Mouse (Mus musculus) left cerebral cortex, postnatal 36 days (tissue): ENCODE data around the gene Map4. TPM values are rescaled to one million over a fixed set of nuclear protein-coding genes. Genes with fewer than 3 reads are reported as not detected.
"Not testable (repeated sequence)": the region's sequence is repeated elsewhere in the genome, so short reads cannot be mapped to it uniquely, and the experiment has no call there.

Source experiments
- DNase-seq, 2 experiments: peaks; one replicate each; pipeline ENCODE4 v3.0.0; 2021 to 2022; ENCODE audit warnings: low spot score in 2 of 2, mixed read lengths in 1 of 2
- intact Hi-C: fragments of 180-260 bp; cut with DNase I; formaldehyde crosslinking; loops from one replicate; pipeline ENCODE4 v1.15.1; 2025
- total RNA-seq, 2 experiments: library from RNA; stranded (reverse); gene quantifications; 2 replicates each; pipeline ENCODE4 v1.2.3; 2021

Map4 gene
- total RNA-seq, 2 experiments from 2014 or later: 353 to 398 TPM

- intact Hi-C loops: no loop called here
Observed at GRCm38 (mm10) chr9:110052951-110053304, 121.7 kb downstream of the Map4 start.

DNA sequence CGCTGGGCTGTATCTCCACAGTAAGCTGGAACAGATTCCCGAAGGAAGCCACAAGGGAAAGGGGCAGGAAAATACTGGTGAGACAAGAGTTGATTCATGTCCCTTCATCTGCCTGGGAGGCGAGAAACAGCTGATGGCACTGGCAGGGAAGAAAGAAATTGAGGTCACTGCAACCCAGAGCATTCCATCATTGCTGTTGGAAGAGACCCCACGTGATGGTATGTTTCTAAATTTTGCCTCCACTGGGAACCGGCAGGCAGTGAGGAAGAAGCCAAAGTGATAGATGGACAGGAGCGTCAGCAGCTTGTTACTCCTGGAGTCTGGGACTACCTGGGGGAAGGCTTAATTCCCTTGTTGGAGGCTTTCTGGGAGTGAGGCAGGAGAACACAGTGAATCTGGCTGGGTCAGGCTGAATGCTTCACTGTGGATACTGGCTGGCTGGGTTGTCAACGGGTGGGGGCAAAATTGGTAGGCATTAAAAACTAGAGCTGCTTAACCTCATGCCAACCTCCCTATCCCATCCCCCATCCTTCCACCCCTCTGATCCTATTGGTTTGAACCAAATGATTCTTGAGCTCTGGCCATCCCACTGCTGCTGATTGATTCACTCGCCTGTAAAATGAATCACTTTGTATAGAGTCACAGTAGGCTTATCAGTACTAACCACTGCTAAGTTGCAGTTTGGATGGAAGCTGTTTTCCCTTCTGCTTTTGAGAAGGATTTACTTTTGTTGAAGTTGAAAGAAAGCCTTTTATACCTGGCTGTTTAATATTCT, 122.2 kb downstream of the Map4 start:
- intact Hi-C loops: no loop called here

More at GRCm38 (mm10) chr9:110052951-110053304, 121.7 kb downstream of the Map4 start:
- DNase-seq: peak in 1 of 2 experiments; percentile 31

GRCm38 (mm10) chr9:110054080-110054421, 122.8 kb downstream of the Map4 start:
- intact Hi-C loops: no loop called here
- no peak for DNase-seq

More for the DNA sequence above, 122.2 kb downstream of the Map4 start:
- peak; percentile 56 to 60 for DNase-seq

- no peak for DNase-seq
- intact Hi-C loops: no loop called here
Observed at GRCm38 (mm10) chr9:110054781-110055180, 123.5 kb downstream of the Map4 start.

DNA sequence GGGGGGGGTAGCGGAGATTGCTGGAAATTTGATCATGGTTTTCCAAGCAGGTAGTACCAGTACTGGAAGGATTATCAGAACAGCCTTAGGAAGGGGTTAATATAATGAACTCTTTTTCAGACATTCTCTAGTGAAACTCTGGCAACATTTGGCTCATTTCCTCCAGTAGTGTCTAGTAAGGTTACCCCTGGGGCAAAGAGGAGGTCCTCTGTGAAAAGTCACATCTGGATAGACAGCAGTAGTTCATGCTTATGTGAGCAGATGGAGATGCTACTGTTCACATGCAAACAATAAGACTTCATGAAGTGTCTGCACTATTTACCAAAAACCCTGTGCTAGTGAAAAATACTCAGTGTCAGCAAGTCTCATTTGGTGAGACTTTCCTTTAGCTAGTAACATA, 125.9 kb downstream of the Map4 start:
- DNase-seq: no peak
- intact Hi-C loops: no loop called here

DNA sequence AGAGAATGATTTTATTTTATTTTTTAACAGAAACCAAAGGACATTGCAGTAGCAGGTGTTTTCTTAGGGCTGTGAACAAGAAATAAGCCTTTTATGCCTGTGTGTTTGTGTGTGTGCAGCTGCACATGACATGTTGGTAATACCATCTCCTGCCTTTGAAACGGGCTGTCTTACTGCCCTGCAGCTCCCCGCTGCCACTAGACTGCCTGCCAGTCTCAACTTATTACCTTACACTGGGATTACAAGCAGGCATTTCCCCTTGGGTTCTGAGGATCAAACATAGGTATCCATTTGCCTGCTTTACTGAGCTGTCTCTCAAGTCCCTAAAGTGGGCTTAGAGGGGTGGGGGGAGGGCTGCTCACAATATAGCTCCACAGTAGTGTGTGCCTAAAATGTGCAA, 129.5 kb downstream of the Map4 start:
- intact Hi-C loops: no loop called here
- DNase-seq: no peak

DNA sequence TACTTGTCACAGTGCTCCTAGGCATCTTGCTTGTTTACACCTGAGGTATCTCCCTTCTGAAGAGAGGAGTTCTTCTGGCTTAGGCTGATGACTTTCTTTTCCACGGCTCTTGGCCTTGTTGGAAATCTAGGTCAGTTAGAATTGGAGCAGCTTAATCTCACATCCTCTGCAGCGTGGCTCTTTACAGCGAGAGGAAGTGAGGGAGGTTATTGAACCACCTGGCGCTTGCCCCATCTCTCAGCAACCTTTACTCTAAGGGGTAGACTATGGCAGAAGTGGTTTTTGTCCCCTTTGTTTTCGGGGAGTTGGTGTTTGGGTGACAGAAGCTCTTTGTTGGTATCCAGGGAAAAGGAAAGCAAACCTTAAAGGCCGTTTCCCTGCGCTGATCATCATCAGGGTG, 131.1 kb downstream of the Map4 start:
- no peak for DNase-seq
- intact Hi-C loops: no loop called here

GRCm38 (mm10) chr9:110062861-110063260, 131.6 kb downstream of the Map4 start:
- DNase-seq: no peak
- intact Hi-C loops: no loop called here

GRCm38 (mm10) chr9:110064641-110065040, 133.4 kb downstream of the Map4 start:
- intact Hi-C loops: no loop called here
- DNase-seq: no peak

- DNase-seq: no peak
- intact Hi-C loops: no loop called here
Observed at GRCm38 (mm10) chr9:110068745-110069144, 137.5 kb downstream of the Map4 start.

- intact Hi-C loops: no loop called here
- DNase-seq: no peak
Observed at GRCm38 (mm10) chr9:110070358-110070757, 139.1 kb downstream of the Map4 start.

- intact Hi-C loops: loop anchor here (1.0 kb wide), 1 partner anchor 86 kb away; no protein-coding TSS in a partner anchor
- no peak for DNase-seq
Observed at GRCm38 (mm10) chr9:110071011-110071410, 139.8 kb downstream of the Map4 start.

GRCm38 (mm10) chr9:110071843-110072242, 140.6 kb downstream of the Map4 start:
- peak; percentile 60 to 80 for DNase-seq
- intact Hi-C loops: loop anchor here (1.0 to 2.0 kb wide), 2 partner anchors 87 to 177 kb away; no protein-coding TSS in a partner anchor

DNA sequence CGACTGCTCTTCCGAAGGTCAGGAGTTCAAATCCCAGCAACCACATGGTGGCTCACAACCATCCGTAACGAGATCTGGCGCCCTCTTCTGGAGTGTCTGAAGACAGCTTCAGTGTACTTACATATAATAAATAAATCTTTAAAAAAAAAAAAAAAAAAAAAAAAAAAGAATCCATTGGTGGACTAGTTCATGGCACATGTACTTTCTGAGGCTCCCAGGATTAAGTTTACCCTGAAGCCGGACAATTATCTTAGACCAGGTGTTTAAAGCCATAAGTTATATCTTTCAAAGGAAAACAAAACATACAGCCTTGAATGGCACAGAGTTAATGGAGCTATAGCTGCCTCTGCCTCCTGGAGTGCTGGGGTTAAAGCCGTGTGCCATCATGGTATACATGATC, 145.2 kb downstream of the Map4 start:
- DNase-seq, intact Hi-C loops: not testable (repeated sequence)

GRCm38 (mm10) chr9:110081066-110081465, 149.8 kb downstream of the Map4 start:
- no peak for DNase-seq
- intact Hi-C loops: no loop called here

- no peak for DNase-seq
- intact Hi-C loops: no loop called here
Observed at GRCm38 (mm10) chr9:110084201-110084964, 153.1 kb downstream of the Map4 start.

GRCm38 (mm10) chr9:110085693-110086092, 154.4 kb downstream of the Map4 start:
- intact Hi-C loops: no loop called here
- DNase-seq: no peak

DNA sequence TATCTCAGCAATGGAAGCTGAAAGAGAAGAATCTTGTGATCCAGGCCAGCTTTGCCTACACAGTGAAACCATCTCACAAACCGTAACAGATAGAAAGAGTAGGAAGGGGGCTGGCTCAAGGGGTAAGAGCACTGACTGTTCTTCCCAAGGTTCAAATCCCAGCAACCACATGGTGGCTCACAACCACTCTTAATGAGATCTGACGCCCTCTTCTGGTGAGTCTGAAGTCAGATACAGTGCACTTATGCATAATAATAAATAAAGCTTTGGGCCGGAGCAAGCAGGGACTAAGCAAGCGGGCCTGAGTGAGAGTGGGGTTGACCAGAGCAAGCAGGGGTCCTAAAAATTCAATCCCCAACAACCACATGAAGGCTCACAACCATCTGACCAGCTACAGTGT, 162.0 kb downstream of the Map4 start:
- intact Hi-C loops: no loop called here
- no peak for DNase-seq

DNA sequence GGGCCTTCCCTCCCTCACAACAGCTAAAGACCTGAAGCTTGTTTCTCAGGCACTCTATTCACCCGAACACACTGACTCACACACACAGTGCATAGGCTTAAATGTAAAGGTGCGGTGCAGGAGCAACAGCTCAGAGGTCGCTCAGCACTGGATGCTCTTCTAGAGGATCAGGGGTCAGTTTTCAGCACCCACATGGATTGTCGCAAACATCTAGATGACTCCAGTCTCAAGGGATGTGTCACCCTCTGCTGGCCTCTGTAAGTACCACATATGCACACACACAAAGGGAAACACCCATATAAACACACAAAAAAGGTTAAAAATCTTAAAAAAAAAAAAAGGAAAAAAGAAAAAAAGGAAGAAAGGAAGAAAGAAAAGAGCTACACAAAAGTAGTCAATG, 163.5 kb downstream of the Map4 start:
- intact Hi-C loops: no loop called here

GRCm38 (mm10) chr9:110097791-110098190, 166.5 kb downstream of the Map4 start:
- no peak for DNase-seq
- intact Hi-C loops: no loop called here

More for the DNA sequence above, 163.5 kb downstream of the Map4 start:
- no peak for DNase-seq
